Mouse (Mus musculus) activated CD4-positive, CD25-positive, alpha-beta regulatory T cell, adult 9 weeks (primary cell): ENCODE measurements around the gene Cltb. TPM values are rescaled to one million over a fixed set of nuclear protein-coding genes. Genes with fewer than 3 reads are reported as not detected.

ENCODE experiments used
- polyA plus RNA-seq: library from polyadenylated mRNA; unstranded; fragments of 100-300 nt; shearing (Covaris generic); gene quantifications from one replicate; pipeline ENCODE4 v1.2.1, GENCODE M21; 2017

The Cltb gene
- polyA plus RNA-seq, result 35.1 TPM

DNA sequence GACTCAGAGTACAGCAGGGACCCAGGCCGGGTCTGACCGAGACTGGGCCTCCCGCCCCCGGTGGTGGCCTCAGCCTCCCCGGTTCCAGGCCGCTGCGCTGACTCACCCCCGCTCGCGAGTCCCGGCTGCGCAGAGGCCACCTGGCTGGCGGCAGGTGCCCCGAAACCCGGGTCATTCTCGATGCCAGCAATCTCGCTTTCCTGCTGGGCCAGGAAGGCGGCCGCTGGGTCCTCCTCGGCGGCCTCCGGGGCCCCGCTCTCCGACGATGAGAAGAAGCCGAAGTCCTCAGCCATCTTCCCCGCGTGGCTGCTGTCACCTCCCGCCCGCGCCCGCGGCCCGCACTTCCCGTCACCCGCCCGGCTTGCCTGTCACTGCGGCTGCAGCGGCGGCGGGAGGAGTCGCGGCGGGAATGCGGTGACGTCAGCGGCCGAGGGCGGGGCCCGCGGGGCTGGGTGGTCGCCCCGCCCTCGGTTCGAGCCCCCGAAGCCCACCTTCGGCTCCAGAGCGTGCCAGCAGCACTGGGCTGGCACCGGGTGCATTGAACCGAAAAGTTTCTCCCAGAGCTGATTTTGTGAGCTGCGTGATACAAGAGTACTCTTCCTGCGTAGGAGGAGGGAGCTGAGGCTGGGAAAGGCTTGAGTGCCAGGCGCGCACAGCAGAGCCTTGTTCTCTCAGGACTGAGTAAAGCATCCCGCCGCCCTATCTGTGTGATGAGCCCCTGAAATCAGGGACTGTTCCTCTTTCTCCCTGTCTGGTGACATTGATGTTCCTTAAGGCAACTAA, at the start of gene Cltb:
TSS of gene Cltb (minus strand) at position 373 of the 783 bp plus-strand sequence.

DNA sequence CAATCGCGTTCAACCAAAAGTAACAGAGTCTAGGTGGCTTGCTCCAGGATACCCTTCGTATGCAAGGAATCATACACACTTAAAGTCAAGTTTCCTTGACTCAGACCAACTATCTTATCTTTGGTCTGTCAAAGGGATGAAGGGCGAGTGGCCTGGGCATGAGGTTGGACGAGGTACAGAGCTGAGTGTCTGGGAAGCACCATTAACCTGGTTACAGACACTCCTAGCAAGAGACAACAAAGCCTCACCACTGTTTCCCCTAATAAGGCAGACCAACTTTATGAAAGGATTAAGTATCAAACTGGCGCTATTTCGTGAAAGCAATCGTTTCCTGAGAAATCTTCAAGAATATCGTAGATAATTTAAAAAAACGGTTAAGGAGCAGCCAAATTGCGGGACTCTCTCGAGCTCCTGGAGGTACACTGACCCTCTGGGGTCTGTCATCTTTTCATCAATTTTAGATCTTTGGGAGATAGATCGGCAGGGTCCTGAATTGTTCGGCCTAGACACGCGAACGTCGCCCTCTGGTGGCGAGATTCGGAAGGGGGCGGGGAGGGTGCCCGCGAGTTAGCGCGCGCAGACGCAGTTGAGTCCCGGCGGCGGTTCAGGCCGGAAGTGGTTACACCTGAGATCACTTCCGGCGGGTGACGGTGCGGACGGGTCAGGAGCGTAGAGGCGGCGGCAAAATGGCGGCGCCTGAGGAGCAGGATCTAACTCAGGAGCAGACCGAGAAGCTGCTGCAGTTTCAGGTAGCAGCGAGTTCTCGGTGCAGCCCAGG, 10.2 kb upstream of the Cltb start, which contains the start of gene Faf2:
TSS of gene Faf2 (plus strand) at position 630 of the 778 bp plus-strand sequence.

DNA sequence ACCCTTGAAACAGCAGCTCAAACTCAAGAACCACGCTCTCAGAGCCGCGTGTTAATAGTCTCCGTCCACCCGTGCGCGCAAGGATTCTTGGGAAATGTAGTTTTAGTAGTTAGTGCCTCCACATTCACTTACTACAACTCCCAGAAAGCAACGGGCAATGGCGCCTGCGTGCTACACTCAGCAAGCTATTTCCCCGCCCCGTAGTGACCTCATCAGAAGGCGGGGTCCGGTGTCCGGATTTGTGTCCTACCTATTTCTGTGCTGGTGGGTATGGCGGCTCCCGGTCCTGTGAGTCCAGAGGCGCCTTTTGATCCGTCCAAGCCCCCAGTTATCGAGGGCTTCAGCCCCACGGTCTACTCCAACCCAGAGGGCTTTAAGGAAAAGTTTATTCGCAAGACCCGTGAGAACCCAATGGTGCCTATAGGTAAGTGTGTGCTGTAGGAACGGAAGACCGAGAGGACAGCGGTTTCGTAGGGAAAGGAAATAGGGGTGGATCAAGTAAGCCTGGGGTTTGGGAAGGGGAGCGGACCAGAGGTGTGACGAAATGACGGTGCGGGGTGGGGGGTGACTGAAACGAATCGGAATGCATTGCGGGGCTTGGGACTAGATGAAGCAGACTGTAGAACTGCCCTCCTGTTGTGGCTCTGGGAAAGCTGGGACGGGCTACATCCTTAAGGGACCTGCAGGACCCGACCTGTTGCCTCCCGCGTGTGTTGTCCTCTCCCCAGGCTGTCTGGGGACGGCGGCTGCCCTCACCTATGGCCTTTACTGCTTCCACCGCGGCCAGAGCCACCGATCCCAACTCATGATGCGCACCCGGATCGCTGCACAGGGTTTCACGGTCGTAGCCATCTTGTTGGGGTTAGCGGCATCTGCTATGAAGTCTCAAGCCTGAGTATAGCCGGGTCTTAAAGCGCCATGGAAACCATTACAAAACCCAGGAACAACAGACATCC, 20.9 kb downstream of the Cltb start, which contains the start of the genes Nop16 and Higd2a:
TSS of gene Nop16 (minus strand) at position 95 of the 956 bp plus-strand sequence.
TSS of gene Higd2a (plus strand) at position 212 of the 956 bp plus-strand sequence.

DNA sequence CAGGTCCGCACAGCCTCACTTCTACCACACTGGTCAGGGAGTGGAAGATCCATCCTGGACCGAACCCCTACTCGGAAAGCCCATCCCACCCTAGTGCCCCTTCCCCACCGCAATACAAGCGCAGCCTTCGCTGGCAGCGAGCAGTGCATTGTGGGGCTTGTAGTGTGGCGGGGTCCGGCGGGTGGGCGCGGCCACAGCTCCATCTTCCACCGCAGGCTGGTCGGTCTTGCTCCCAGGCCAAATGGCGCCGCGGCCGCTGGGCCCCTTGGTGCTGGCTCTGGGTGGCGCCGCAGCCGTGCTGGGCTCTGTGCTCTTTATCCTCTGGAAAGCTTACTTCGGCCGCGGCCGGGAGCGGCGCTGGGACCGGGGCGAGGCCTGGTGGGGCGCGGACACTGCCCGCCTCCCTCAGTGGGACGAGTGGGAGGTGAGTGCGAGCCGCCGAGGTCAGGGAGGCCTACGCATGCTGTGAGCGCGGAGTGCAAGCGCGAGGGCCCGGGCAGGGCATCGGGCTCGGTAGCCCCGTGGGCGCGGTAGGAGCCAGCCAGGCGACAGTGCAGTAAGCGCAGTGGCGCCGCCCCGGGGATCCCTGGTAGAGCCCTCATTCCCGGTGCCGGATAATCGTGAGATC, 36.2 kb downstream of the Cltb start, which contains the start of gene Arl10:
TSS of gene Arl10 (plus strand) at position 162 of the 628 bp plus-strand sequence.

DNA sequence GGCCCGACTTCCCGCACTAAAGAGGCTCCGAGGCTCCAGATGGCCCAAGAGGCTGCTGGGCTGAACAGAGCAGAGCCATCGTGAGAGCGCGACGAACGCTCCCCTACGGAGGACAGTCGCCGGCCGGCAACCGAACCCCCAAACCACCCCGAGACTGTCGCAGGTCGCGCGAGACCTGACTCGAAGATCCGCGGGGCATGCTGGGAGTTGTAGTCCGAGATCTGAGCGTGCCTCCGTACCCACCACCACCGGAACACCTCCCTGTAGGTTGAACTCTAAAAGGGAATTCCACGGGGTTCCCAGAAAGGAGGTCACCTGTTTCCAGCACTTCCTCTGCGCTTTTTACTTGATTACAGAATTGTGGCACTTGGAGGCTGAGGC, 46.0 kb downstream of the Cltb start, which contains the start of gene 4833439L19Rik:
TSS of gene 4833439L19Rik (minus strand) at position 235 of the 381 bp plus-strand sequence.

Other genes with a start within 250 kb of the Cltb start
- gene Cplx2, start 240.0 kb downstream of the Cltb start, polyA plus RNA-seq, result not detected
- gene Thoc3, start 142.5 kb downstream of the Cltb start, polyA plus RNA-seq, result 34.3 TPM
- 12.5 TPM for gene Simc1, start 107.6 kb downstream of the Cltb start, polyA plus RNA-seq
- gene 4833439L19Rik, start 45.9 kb downstream of the Cltb start, polyA plus RNA-seq, result 87.5 TPM
- gene Arl10, start 36.3 kb downstream of the Cltb start, polyA plus RNA-seq, result 12.0 TPM
- gene Nop16, start 21.3 kb downstream of the Cltb start, polyA plus RNA-seq, result 53.7 TPM
- gene Higd2a, start 21.1 kb downstream of the Cltb start, polyA plus RNA-seq, result 190 TPM
- 105 TPM for gene Faf2, start 10.4 kb upstream of the Cltb start, polyA plus RNA-seq
- 54.9 TPM for gene Rnf44, start 82.6 kb upstream of the Cltb start, polyA plus RNA-seq
- not detected for gene Cdhr2, start 90.1 kb upstream of the Cltb start, polyA plus RNA-seq
- not detected for gene Gprin1, start 138.5 kb upstream of the Cltb start, polyA plus RNA-seq
- 0.40 TPM for gene Sncb, start 155.3 kb upstream of the Cltb start, polyA plus RNA-seq
- gene Eif4e1b, start 172.7 kb upstream of the Cltb start, polyA plus RNA-seq, result not detected
- gene Tspan17, start 178.0 kb upstream of the Cltb start, polyA plus RNA-seq, result 6.8 TPM